Mouse (Mus musculus): Measurements from ENCODE around the gene Lrrn4cl. TPM values are rescaled to one million over a fixed set of nuclear protein-coding genes. Genes with fewer than 3 reads are reported as not detected.

Gene Lrrn4cl
- total RNA-seq, 2 experiments from 2014 or later: 1.7 TPM; not detected in 1

Other genes with a start within 250 kb of the Lrrn4cl start
Only the 30 nearest of the 33 such genes appear.
- 198 and 206 TPM in 2 replicates for gene Slc3a2, start 127.4 kb upstream of the Lrrn4cl start, total RNA-seq (2015; ENCODE audit: low replicate concordance)
- gene Slc3a2, start 127.4 kb upstream of the Lrrn4cl start, total RNA-seq (2017; ENCODE audit: low replicate concordance): 242 and 266 TPM in 2 replicates
- gene Wdr74, start 114.9 kb upstream of the Lrrn4cl start, total RNA-seq (2015; ENCODE audit: low replicate concordance): 22.0 and 28.9 TPM in 2 replicates
- 10.7 and 15.0 TPM in 2 replicates for gene Wdr74, start 114.9 kb upstream of the Lrrn4cl start, total RNA-seq (2017; ENCODE audit: low replicate concordance)
- not detected in 2 replicates for gene 1700092M07Rik, start 110.0 kb upstream of the Lrrn4cl start, total RNA-seq (2015; ENCODE audit: low replicate concordance)
- gene 1700092M07Rik, start 110.0 kb upstream of the Lrrn4cl start, total RNA-seq (2017; ENCODE audit: low replicate concordance): not detected in 2 replicates
- gene Stx5a, start 109.4 kb upstream of the Lrrn4cl start, total RNA-seq (2015; ENCODE audit: low replicate concordance): 67.0 and 97.7 TPM in 2 replicates
- gene Stx5a, start 109.4 kb upstream of the Lrrn4cl start, total RNA-seq (2017; ENCODE audit: low replicate concordance): 119 and 128 TPM in 2 replicates
- gene Nxf1, start 93.7 kb upstream of the Lrrn4cl start, total RNA-seq (2015; ENCODE audit: low replicate concordance): 462 and 487 TPM in 2 replicates
- 79.9 and 80.3 TPM in 2 replicates for gene Nxf1, start 93.7 kb upstream of the Lrrn4cl start, total RNA-seq (2017; ENCODE audit: low replicate concordance)
- gene Tmem223, start 79.8 kb upstream of the Lrrn4cl start, total RNA-seq (2015; ENCODE audit: low replicate concordance): 25.9 and 40.7 TPM in 2 replicates
- 11.0 and 21.9 TPM in 2 replicates for gene Tmem223, start 79.8 kb upstream of the Lrrn4cl start, total RNA-seq (2017; ENCODE audit: low replicate concordance)
- 80.7 and 134 TPM in 2 replicates for gene Tmem179b, start 76.3 kb upstream of the Lrrn4cl start, total RNA-seq (2015; ENCODE audit: low replicate concordance)
- 66.6 and 95.1 TPM in 2 replicates for gene Tmem179b, start 76.3 kb upstream of the Lrrn4cl start, total RNA-seq (2017; ENCODE audit: low replicate concordance)
- gene Taf6l, start 64.4 kb upstream of the Lrrn4cl start, total RNA-seq (2015; ENCODE audit: low replicate concordance): 6.7 and 24.1 TPM in 2 replicates
- 10.5 and 10.9 TPM in 2 replicates for gene Taf6l, start 64.4 kb upstream of the Lrrn4cl start, total RNA-seq (2017; ENCODE audit: low replicate concordance)
- 49.0 and 51.2 TPM in 2 replicates for gene Polr2g, start 52.2 kb upstream of the Lrrn4cl start, total RNA-seq (2015; ENCODE audit: low replicate concordance)
- 16.5 and 25.8 TPM in 2 replicates for gene Polr2g, start 52.2 kb upstream of the Lrrn4cl start, total RNA-seq (2017; ENCODE audit: low replicate concordance)
- gene Zbtb3, start 48.2 kb upstream of the Lrrn4cl start, total RNA-seq (2015; ENCODE audit: low replicate concordance): not detected in 2 replicates
- gene Zbtb3, start 48.2 kb upstream of the Lrrn4cl start, total RNA-seq (2017; ENCODE audit: low replicate concordance): 1.3 TPM in 1 of 2 replicates, not detected in the other
- gene Ttc9c, start 31.4 kb upstream of the Lrrn4cl start, total RNA-seq (2015; ENCODE audit: low replicate concordance): 55.8 and 56.6 TPM in 2 replicates
- 59.4 and 73.3 TPM in 2 replicates for gene Ttc9c, start 31.4 kb upstream of the Lrrn4cl start, total RNA-seq (2017; ENCODE audit: low replicate concordance)
- gene Hnrnpul2, start 30.8 kb upstream of the Lrrn4cl start, total RNA-seq (2015; ENCODE audit: low replicate concordance): 54.9 and 64.2 TPM in 2 replicates
- 154 and 160 TPM in 2 replicates for gene Hnrnpul2, start 30.8 kb upstream of the Lrrn4cl start, total RNA-seq (2017; ENCODE audit: low replicate concordance)
- not detected in 2 replicates for gene AC129217.1, start 21.0 kb upstream of the Lrrn4cl start, total RNA-seq (2015; ENCODE audit: low replicate concordance)
- 9.5 and 15.5 TPM in 2 replicates for gene AC129217.1, start 21.0 kb upstream of the Lrrn4cl start, total RNA-seq (2017; ENCODE audit: low replicate concordance)
- gene Bscl2, start 13.3 kb upstream of the Lrrn4cl start, total RNA-seq (2015; ENCODE audit: low replicate concordance): 33.9 and 36.0 TPM in 2 replicates
- gene Bscl2, start 13.3 kb upstream of the Lrrn4cl start, total RNA-seq (2017; ENCODE audit: low replicate concordance): 20.2 and 27.1 TPM in 2 replicates
- gene Gng3, start 11.6 kb upstream of the Lrrn4cl start, total RNA-seq (2015; ENCODE audit: low replicate concordance): not detected in 2 replicates
- gene Gng3, start 11.6 kb upstream of the Lrrn4cl start, total RNA-seq (2017; ENCODE audit: low replicate concordance): not detected in 2 replicates
- 46.1 and 49.9 TPM in 2 replicates for gene Ubxn1, start 20.7 kb downstream of the Lrrn4cl start, total RNA-seq (2015; ENCODE audit: low replicate concordance)
- gene Ubxn1, start 20.7 kb downstream of the Lrrn4cl start, total RNA-seq (2017; ENCODE audit: low replicate concordance): 73.1 and 101 TPM in 2 replicates
- gene Uqcc3, start 30.2 kb downstream of the Lrrn4cl start, total RNA-seq (2015; ENCODE audit: low replicate concordance): 8.8 and 23.1 TPM in 2 replicates
- 7.8 TPM in 1 of 2 replicates, not detected in the other for gene Uqcc3, start 30.2 kb downstream of the Lrrn4cl start, total RNA-seq (2017; ENCODE audit: low replicate concordance)
- gene Lbhd1, start 33.0 kb downstream of the Lrrn4cl start, total RNA-seq (2015; ENCODE audit: low replicate concordance): 36.4 and 44.9 TPM in 2 replicates
- gene Lbhd1, start 33.0 kb downstream of the Lrrn4cl start, total RNA-seq (2017; ENCODE audit: low replicate concordance): 6.4 and 9.9 TPM in 2 replicates
- gene Gm49403, start 33.2 kb downstream of the Lrrn4cl start, total RNA-seq (2015; ENCODE audit: low replicate concordance): not detected in 2 replicates
- not detected in 2 replicates for gene Gm49403, start 33.2 kb downstream of the Lrrn4cl start, total RNA-seq (2017; ENCODE audit: low replicate concordance)
- 11.5 and 13.4 TPM in 2 replicates for gene 1810009A15Rik, start 38.1 kb downstream of the Lrrn4cl start, total RNA-seq (2015; ENCODE audit: low replicate concordance)
- 7.0 and 32.0 TPM in 2 replicates for gene 1810009A15Rik, start 38.1 kb downstream of the Lrrn4cl start, total RNA-seq (2017; ENCODE audit: low replicate concordance)
- not detected in 2 replicates for gene Gm49416, start 38.2 kb downstream of the Lrrn4cl start, total RNA-seq (2015; ENCODE audit: low replicate concordance)
- gene Gm49416, start 38.2 kb downstream of the Lrrn4cl start, total RNA-seq (2017; ENCODE audit: low replicate concordance): not detected in 2 replicates
- gene Ints5, start 42.2 kb downstream of the Lrrn4cl start, total RNA-seq (2015; ENCODE audit: low replicate concordance): 10.1 and 14.3 TPM in 2 replicates
- 7.1 and 7.6 TPM in 2 replicates for gene Ints5, start 42.2 kb downstream of the Lrrn4cl start, total RNA-seq (2017; ENCODE audit: low replicate concordance)
- 71.0 and 83.0 TPM in 2 replicates for gene Ganab, start 47.3 kb downstream of the Lrrn4cl start, total RNA-seq (2015; ENCODE audit: low replicate concordance)
- 31.9 and 43.0 TPM in 2 replicates for gene Ganab, start 47.3 kb downstream of the Lrrn4cl start, total RNA-seq (2017; ENCODE audit: low replicate concordance)
- 16.2 and 28.1 TPM in 2 replicates for gene B3gat3, start 69.6 kb downstream of the Lrrn4cl start, total RNA-seq (2015; ENCODE audit: low replicate concordance)
- 13.8 and 21.3 TPM in 2 replicates for gene B3gat3, start 69.6 kb downstream of the Lrrn4cl start, total RNA-seq (2017; ENCODE audit: low replicate concordance)
- not detected in 2 replicates for gene Rom1, start 78.6 kb downstream of the Lrrn4cl start, total RNA-seq (2015; ENCODE audit: low replicate concordance)
- gene Rom1, start 78.6 kb downstream of the Lrrn4cl start, total RNA-seq (2017; ENCODE audit: low replicate concordance): not detected in 2 replicates
- gene Eml3, start 78.8 kb downstream of the Lrrn4cl start, total RNA-seq (2015; ENCODE audit: low replicate concordance): 6.5 and 9.6 TPM in 2 replicates
- 7.1 and 14.0 TPM in 2 replicates for gene Eml3, start 78.8 kb downstream of the Lrrn4cl start, total RNA-seq (2017; ENCODE audit: low replicate concordance)
- gene Mta2, start 91.1 kb downstream of the Lrrn4cl start, total RNA-seq (2015; ENCODE audit: low replicate concordance): 59.9 and 70.3 TPM in 2 replicates
- gene Mta2, start 91.1 kb downstream of the Lrrn4cl start, total RNA-seq (2017; ENCODE audit: low replicate concordance): 84.2 and 125 TPM in 2 replicates
- 0.84 and 3.2 TPM in 2 replicates for gene Tut1, start 103.1 kb downstream of the Lrrn4cl start, total RNA-seq (2015; ENCODE audit: low replicate concordance)
- gene Tut1, start 103.1 kb downstream of the Lrrn4cl start, total RNA-seq (2017; ENCODE audit: low replicate concordance): 3.7 and 4.4 TPM in 2 replicates
- 198 and 228 TPM in 2 replicates for gene Eef1g, start 116.3 kb downstream of the Lrrn4cl start, total RNA-seq (2015; ENCODE audit: low replicate concordance)
- gene Eef1g, start 116.3 kb downstream of the Lrrn4cl start, total RNA-seq (2017; ENCODE audit: low replicate concordance): 92.0 and 153 TPM in 2 replicates
- 13.0 and 13.8 TPM in 2 replicates for gene Ahnak, start 138.5 kb downstream of the Lrrn4cl start, total RNA-seq (2015; ENCODE audit: low replicate concordance)
- gene Ahnak, start 138.5 kb downstream of the Lrrn4cl start, total RNA-seq (2017; ENCODE audit: low replicate concordance): 13.3 and 15.7 TPM in 2 replicates

Measured in erythroid progenitor cell, adult 5-6 weeks (primary cell).